Mouse (Mus musculus) lung, embryonic 15.5 days (tissue): ENCODE data around the gene Jazf1. TPM values are rescaled to one million over a fixed set of nuclear protein-coding genes. Genes with fewer than 3 reads are reported as not detected.
A peak's percentile ranks its signal among the peaks of the same experiment; 100 is the strongest.

Experiments used
- ATAC-seq: fragments of 200-750 bp; cut with Nextera tagmentation; 2 replicates; pipeline ENCODE4 v1.8.0; 2017; ENCODE audit warnings: moderate number of reproducible peaks, borderline replicate concordance; ENCODE audit not compliant: low FRiP score, low TSS enrichment; ENCODE audit errors: extremely low read depth
- H3K27ac ChIP-seq: fragments of 300-500 bp; sonication (generic); 2 replicates; pipeline ENCODE4 v1.5.1; 2015; ENCODE audit warnings: moderate library complexity, mild to moderate bottlenecking, inconsistent platforms
- H3K27me3 ChIP-seq: fragments of 300-500 bp; sonication (generic); 2 replicates; pipeline ENCODE4 v1.6.1; 2015; ENCODE audit warnings: inconsistent platforms
- H3K36me3 ChIP-seq: fragments of 300-500 bp; sonication (generic); 2 replicates; pipeline ENCODE4 v1.6.1; 2015; ENCODE audit warnings: inconsistent platforms
- H3K4me1 ChIP-seq: fragments of 300-500 bp; sonication (generic); 2 replicates; pipeline ENCODE4 v1.6.1; 2015; ENCODE audit warnings: inconsistent platforms
- H3K4me2 ChIP-seq: fragments of 300-500 bp; sonication (generic); 2 replicates; pipeline ENCODE4 v1.6.1; 2015; ENCODE audit warnings: inconsistent platforms, mild to moderate bottlenecking, moderate library complexity
- H3K4me3 ChIP-seq: fragments of 300-500 bp; sonication (generic); 2 replicates; pipeline ENCODE4 v1.5.1; 2015; ENCODE audit warnings: mild to moderate bottlenecking, inconsistent platforms
- H3K9ac ChIP-seq: fragments of 300-500 bp; sonication (generic); 2 replicates; pipeline ENCODE4 v1.6.1; 2015; ENCODE audit warnings: inconsistent platforms
- H3K9me3 ChIP-seq: fragments of 300-500 bp; sonication (generic); 2 replicates; pipeline ENCODE4 v1.6.1; 2016; ENCODE audit warnings: inconsistent platforms
- WGBS: fragments of 180-500 bp; shearing (Covaris S2); methylation state at CpG from one replicate; pipeline ENCODE4 v1.1.7; 2015; 5-methylcytosine and 5-hydroxymethylcytosine counted together
- polyA plus RNA-seq: library from polyadenylated mRNA; unstranded; fragments of >200 nt; fragmentation: Nextera tagmentation; extraction: Ambion mirVana; gene quantifications from 2 replicates; pipeline ENCODE4 v1.2.1, GENCODE M21; 2015

The Jazf1 gene
- polyA plus RNA-seq, 1 experiment from 2014 or later: 4.7 TPM

- no peak overlapping the region for H3K9ac ChIP-seq
- no peak overlapping the region for H3K4me2 ChIP-seq
- peak; percentile 39; the same call in 1 of the 2 replicates for ATAC-seq
- 43% methylated on average over 13 of the region's 13 CpGs for WGBS
- no peak overlapping the region for H3K4me3 ChIP-seq
- no peaks in the 10 kb centered on the region for H3K36me3 ChIP-seq
- H3K4me1 ChIP-seq: peaks cover 51% of the 10 kb centered on the region
- no peaks in the 10 kb centered on the region for H3K9me3 ChIP-seq
- H3K27ac ChIP-seq: peak overlapping the region; percentile 51
- H3K27me3 ChIP-seq: no peaks in the 10 kb centered on the region
These were observed 104.4 kb downstream of the Jazf1 start for GRCm38 (mm10) chr6:52963840-52964690.

DNA sequence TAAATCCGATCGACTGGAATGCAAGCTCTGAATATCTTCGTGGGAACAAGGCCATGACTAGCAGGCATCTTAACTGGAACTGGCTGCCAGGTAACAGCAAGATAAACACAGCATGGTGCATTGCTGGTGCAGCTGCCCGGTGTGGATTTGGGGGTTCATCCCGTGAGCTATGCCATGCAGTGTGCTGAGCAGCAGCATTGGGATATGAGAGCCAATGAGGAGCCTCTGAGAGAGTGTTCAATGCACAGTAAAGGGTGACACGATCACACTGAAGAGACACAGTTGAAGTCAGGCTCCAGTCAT is 105.0 kb downstream of the Jazf1 start:
- Histone ChIP-seq H3K9ac (no peak overlapping the region), H3K27me3 (no peaks in the 10 kb centered on the region), H3K4me2 (no peak overlapping the region), H3K27ac (peak overlapping the region; percentile 51), H3K36me3 (no peaks in the 10 kb centered on the region), H3K9me3 (no peaks in the 10 kb centered on the region), H3K4me1 (peaks cover 46% of the 10 kb centered on the region), H3K4me3 (no peak overlapping the region)
- peak; percentile 58; the same call in 1 of the 2 replicates for ATAC-seq
- WGBS: 41% methylated on average over 6 of the region's 6 CpGs

DNA sequence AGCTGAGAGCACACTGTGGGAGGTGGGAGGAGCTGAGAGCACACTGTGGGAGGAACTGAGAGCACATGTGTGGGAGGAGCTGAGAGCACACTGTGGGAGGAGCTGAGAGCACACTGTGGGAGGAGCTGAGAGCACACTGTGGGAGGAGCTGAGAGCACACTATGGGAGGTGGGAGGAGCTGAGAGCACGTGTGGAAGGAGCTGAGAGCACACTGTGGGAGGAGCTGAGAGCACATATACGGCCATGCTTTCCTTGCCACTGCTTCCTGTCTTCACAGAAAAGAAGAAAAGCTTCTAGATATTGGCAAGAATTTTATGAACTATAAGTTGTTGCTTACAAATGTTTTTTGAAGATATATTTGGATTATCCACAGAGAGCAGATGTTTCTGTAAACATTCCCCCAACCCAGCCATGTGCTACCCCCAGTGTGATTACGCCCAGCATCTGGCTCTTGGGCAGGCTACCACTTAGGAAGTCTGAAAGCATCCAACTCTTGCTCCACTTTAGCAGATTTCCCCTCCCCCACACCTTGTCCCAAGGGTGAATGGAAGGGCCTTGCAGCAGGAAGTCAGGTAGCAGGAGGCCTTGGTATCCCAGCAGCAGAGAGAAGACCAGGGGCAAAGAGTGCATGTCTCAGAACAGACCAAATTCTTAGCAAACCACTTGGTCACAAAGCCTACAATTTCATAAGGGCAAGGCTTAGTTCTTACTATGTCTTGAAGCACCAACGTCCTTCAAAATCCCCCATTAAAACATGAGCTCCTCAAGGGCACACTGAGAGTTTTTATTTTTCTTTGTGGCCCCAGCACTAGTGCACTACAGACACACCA is 105.6 kb downstream of the Jazf1 start:
- WGBS: 41% methylated on average over 4 of the region's 4 CpGs

DNA sequence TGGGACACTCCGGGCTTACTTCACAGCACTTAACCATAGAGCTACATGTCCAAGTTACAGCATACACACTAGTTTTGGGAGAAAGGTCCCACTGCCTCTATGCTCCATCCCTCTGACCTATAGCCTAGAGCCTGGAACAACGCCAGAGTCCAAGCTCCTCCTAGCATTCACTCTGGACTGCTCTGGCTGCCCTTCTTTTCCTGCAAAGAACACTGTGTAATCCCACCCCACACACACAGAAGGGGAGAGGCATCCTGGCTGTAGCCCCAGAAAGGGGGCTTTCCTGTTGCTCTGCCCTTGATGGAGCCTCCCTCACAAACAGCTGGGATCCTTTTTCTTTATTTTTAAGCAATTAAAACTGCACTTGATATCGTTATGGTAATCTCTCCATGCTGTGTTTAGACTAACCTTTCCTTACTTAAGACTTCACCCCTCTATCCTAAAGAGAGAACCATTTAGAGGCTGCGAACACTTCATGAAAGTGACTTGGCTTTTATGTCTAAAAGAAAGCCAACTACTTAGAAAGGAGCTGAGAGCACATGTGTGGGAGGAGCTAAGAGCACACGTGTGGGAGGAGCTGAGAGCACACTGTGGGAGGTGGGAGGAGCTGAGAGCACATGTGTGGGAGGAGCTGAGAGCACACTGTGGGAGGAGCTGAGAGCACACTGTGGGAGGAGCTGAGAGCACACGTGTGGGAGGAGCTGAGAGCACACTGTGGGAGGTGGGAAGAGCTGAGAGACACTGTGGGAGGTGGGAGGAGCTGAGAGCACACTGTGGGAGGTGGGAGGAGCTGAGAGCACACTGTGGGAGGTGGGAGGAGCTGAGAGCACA is 106.6 kb downstream of the Jazf1 start:
- no peak overlapping the region for H3K4me2 ChIP-seq
- no peaks in the 10 kb centered on the region for H3K27me3 ChIP-seq
- peak; percentile 62 for ATAC-seq
- WGBS: 50% methylated on average over 6 of the region's 6 CpGs
- no peaks in the 10 kb centered on the region for H3K36me3 ChIP-seq
- no peak overlapping the region for H3K9ac ChIP-seq
- peaks cover 44% of the 10 kb centered on the region for H3K4me1 ChIP-seq
- H3K9me3 ChIP-seq: no peaks in the 10 kb centered on the region
- H3K27ac ChIP-seq: peak overlapping the region; percentile 72
- H3K4me3 ChIP-seq: no peak overlapping the region

More for the DNA sequence above, 105.6 kb downstream of the Jazf1 start:
- Histone ChIP-seq H3K27ac (peak overlapping the region; percentile 72), H3K27me3 (no peaks in the 10 kb centered on the region), H3K36me3 (no peaks in the 10 kb centered on the region), H3K4me1 (peaks cover 43% of the 10 kb centered on the region), H3K9me3 (no peaks in the 10 kb centered on the region), H3K9ac (no peak overlapping the region), H3K4me3 (no peak overlapping the region), H3K4me2 (no peak overlapping the region)
- ATAC-seq: peak; percentile 66; the same call in 1 of the 2 replicates

DNA sequence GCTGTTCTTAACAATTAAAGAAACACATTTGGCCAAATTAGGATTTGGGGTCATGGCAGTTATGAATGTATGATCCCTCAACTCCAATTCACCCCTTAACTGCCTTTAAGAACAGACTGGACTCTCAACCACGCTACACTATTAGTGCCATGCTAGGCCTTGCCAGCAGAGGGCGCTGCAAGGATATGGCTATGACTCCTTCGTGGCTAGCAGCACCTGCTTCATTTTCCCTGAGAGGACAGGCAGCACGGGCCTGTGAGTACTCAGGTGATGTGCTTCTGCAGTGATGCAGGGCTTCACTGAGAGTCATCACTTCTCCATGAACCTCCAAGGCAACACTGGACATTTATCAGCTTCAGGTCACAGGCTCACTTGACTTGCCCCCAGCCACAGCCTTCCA is 110.7 kb downstream of the Jazf1 start:
- no peaks in the 10 kb centered on the region for H3K36me3 ChIP-seq
- no peak for ATAC-seq
- no peak overlapping the region for H3K27ac ChIP-seq
- H3K4me1 ChIP-seq: peaks cover 31% of the 10 kb centered on the region
- H3K27me3 ChIP-seq: no peaks in the 10 kb centered on the region
- H3K4me3 ChIP-seq: no peak overlapping the region
- H3K4me2 ChIP-seq: no peak overlapping the region
- WGBS: 8% methylated on average over 4 of the region's 4 CpGs
- no peaks in the 10 kb centered on the region for H3K9me3 ChIP-seq
- H3K9ac ChIP-seq: no peak overlapping the region

DNA sequence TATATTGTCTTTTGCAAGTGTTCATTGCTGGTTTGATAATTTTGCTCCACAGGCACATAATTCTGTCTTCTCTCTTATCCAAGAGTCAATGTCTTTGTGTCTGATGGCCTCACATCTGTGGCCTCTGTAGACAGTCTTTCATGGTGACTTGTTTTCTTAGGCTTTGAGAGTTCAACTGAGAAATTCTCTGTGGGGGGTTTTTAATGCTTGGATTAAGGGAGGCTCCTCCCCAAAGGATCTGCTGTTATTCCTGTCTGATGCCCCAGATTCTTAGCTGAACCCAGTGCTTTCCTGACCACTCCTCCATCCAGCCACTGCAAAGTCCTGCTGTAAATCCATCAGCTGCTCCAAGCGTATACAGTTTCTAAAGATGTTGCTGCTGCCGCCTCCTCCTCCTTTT is 112.3 kb downstream of the Jazf1 start:
- Histone ChIP-seq H3K27me3 (no peaks in the 10 kb centered on the region), H3K4me2 (no peak overlapping the region), H3K27ac (no peak overlapping the region), H3K9ac (no peak overlapping the region), H3K36me3 (no peaks in the 10 kb centered on the region), H3K9me3 (no peaks in the 10 kb centered on the region), H3K4me3 (no peak overlapping the region), H3K4me1 (peaks cover 18% of the 10 kb centered on the region)
- ATAC-seq: no peak
- WGBS: 86% methylated on average over 2 of the region's 2 CpGs

GRCm38 (mm10) chr6:52955304-52955703 is 113.1 kb downstream of the Jazf1 start:
- WGBS: 62% methylated on average over 2 of the region's 2 CpGs
- H3K4me1 ChIP-seq: peaks cover 18% of the 10 kb centered on the region
- ATAC-seq: no peak
- peak overlapping the region; percentile 68; the same call in 1 of the 2 replicates for H3K27ac ChIP-seq
- no peak overlapping the region for H3K4me2 ChIP-seq
- no peak overlapping the region for H3K9ac ChIP-seq
- no peak overlapping the region for H3K4me3 ChIP-seq
- no peaks in the 10 kb centered on the region for H3K27me3 ChIP-seq
- H3K36me3 ChIP-seq: no peaks in the 10 kb centered on the region
- H3K9me3 ChIP-seq: no peaks in the 10 kb centered on the region

- 0 out of 2 replicates have a peak, but pooled peaks have one; percentile 15 for ATAC-seq
- no peak overlapping the region for H3K4me2 ChIP-seq
- peaks cover 18% of the 10 kb centered on the region for H3K4me1 ChIP-seq
- H3K27me3 ChIP-seq: no peaks in the 10 kb centered on the region
- WGBS: 87% methylated on average over 3 of the region's 3 CpGs
- H3K4me3 ChIP-seq: no peak overlapping the region
- peak overlapping the region; percentile 68 for H3K27ac ChIP-seq
- no peak overlapping the region for H3K9ac ChIP-seq
- H3K9me3 ChIP-seq: no peaks in the 10 kb centered on the region
- H3K36me3 ChIP-seq: no peaks in the 10 kb centered on the region
These were observed 113.6 kb downstream of the Jazf1 start for GRCm38 (mm10) chr6:52954861-52955260.

DNA sequence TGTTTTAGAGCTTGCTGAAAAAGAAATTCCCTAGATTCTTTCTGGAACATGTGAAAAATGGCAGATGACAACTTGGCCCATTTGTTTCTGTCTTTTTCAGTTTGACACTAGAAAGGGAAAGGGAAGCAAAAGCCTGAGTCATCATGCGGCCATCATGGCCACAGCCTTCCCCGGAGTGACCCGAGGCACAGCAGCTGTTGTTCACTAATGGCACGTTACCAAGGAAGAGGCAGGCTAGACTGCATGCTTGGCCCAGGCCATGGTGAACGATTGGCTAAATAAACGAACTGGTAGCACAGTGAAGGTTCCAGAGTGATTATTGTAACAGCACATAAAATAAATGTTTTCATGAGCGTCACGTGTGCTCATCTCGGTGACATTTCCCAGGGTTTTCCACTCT is 114.0 kb downstream of the Jazf1 start:
- H3K9me3 ChIP-seq: no peaks in the 10 kb centered on the region
- no peaks in the 10 kb centered on the region for H3K27me3 ChIP-seq
- H3K4me3 ChIP-seq: no peak overlapping the region
- peak; percentile 87 for ATAC-seq
- H3K9ac ChIP-seq: no peak overlapping the region
- WGBS: 32% methylated on average over 9 of the region's 9 CpGs
- H3K4me1 ChIP-seq: peaks cover 18% of the 10 kb centered on the region
- no peak overlapping the region for H3K4me2 ChIP-seq
- H3K36me3 ChIP-seq: no peaks in the 10 kb centered on the region
- peak overlapping the region; percentile 68 for H3K27ac ChIP-seq

- WGBS: 65% methylated on average over 8 of the region's 8 CpGs
- no peak for ATAC-seq
- H3K4me1 ChIP-seq: peaks cover 14% of the 10 kb centered on the region
These were observed 115.9 kb downstream of the Jazf1 start for GRCm38 (mm10) chr6:52952526-52952900.

DNA sequence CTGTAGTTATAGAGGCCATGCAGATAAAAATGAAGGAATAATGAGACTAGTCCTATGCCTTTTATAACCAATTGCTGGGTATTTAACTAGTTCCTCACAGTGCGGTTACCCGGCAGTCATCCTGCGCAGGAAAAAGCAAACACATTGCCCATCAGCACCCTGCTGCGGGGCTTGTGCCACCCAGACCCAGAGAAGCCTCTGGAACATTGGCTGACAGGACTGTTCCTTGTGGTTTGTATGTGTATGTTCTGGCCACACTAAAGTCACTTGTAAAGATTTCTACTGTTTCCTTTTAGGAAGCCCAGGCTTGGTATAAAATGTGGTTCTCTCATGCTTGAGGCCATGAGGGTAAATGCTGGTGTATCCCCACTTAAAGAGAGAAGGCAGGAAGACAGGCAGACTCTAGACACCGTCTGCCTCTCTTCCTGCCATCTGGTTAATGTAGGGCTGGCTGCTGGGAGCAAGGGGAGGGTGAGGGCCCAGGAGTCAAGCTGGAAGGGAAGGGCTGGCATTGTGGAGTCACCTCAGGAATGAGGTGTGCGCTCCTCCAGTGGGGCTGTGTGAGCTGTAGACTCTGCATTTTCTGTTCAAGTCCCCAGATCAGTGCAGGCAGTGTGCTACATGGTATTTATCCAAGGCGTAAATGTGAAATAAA is 116.4 kb downstream of the Jazf1 start:
- WGBS: 74% methylated on average over 7 of the region's 7 CpGs
- peaks cover 14% of the 10 kb centered on the region for H3K4me1 ChIP-seq
- no peaks in the 10 kb centered on the region for H3K36me3 ChIP-seq
- H3K4me3 ChIP-seq: no peak overlapping the region
- H3K27ac ChIP-seq: no peak overlapping the region
- no peaks in the 10 kb centered on the region for H3K27me3 ChIP-seq
- no peaks in the 10 kb centered on the region for H3K9me3 ChIP-seq
- ATAC-seq: no peak
- no peak overlapping the region for H3K4me2 ChIP-seq
- H3K9ac ChIP-seq: no peak overlapping the region

More at GRCm38 (mm10) chr6:52952526-52952900, 115.9 kb downstream of the Jazf1 start:
- no peaks in the 10 kb centered on the region for H3K9me3 ChIP-seq
- no peak overlapping the region for H3K9ac ChIP-seq
- H3K27ac ChIP-seq: no peak overlapping the region; the same call in 1 of the 2 replicates
- H3K4me3 ChIP-seq: no peak overlapping the region
- no peaks in the 10 kb centered on the region for H3K27me3 ChIP-seq
- no peaks in the 10 kb centered on the region for H3K36me3 ChIP-seq
- no peak overlapping the region for H3K4me2 ChIP-seq
